Mouse (Mus musculus): Measurements from ENCODE around the gene Ptk6. TPM values are rescaled to one million over a fixed set of nuclear protein-coding genes. Genes with fewer than 3 reads are reported as not detected.

The Ptk6 gene
- total and polyA plus RNA-seq, 3 experiments, result 0.05 to 0.17 (median 0.09) TPM

DNA sequence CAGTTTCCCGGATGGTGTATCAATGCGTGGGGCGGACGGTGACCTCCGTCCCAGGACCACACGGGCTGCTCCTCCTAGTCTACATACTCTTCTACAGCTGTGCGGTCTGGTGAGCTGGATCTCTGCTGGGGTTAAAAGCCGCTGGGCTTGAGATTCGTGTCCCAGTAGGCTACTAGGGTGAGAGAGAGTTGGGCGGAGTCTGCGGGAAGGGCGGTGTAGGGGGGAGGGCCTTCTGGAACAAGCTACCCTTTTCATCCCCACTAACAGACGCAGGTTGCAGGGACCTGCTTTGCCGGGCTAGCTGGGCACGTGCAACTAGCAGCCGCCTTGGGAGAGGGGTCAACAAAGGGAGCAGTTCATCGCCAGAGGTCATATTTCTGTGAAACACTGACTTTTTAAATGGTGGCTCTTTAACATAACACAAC, 10.4 kb upstream of the Ptk6 start, which contains the start of gene Srms:
Gene Srms (minus strand): TSS at position 165 of the 425 bp plus-strand sequence.
- no peak within 1 kb of the TSS for H3K9ac ChIP-seq (ENCODE audit: insufficient read depth, low read depth)

DNA sequence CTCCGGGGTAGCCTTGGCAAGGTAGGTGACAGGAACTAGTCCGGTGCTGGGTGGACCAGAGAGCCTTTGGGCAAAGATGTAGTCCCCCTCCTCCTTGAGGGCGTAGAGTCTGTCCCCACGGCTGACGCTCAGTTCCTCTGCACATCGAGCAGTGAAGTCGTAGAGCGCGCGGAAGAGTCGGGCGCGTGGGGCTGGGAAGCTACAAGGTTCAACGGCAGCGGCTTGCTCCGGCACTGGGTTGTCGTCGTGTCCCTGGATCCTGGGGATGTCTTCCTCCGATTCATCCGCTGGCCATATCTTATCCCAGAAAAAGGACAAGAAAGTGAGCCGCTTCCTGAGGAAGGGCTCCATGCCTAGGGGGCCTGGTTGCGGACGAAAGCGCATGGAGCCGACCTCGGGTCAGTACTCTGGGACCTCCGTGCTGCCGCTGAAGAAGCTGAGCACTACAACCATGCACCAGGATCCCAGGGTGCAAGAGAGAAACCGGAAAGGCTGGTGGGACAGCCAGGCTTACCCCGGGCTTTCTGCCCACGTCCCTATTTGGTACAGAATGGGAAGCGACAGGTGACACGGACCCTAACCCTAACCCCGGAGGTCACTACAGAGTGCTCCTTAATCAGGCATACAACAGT, 9.9 kb upstream of the Ptk6 start:
- H3K9me3 ChIP-seq (replicated peaks; ENCODE audit: low read length), result no peaks in the 10 kb centered on the region
- H3K4me1 ChIP-seq (ENCODE audit: control insufficient read depth in 1 of 2, insufficient read depth in 2 of 2), result peaks cover 0 to 8% of the 10 kb centered on the region in 2 experiments; a peak in 2 of 4 replicates
- no peak for DNase-seq (ENCODE audit: extremely low read depth)
- no peaks in the 10 kb centered on the region for H3K36me3 ChIP-seq (replicated peaks in 1 of 2; ENCODE audit: control insufficient read depth in 1 of 2, insufficient read depth in 1 of 2, low read length in 1 of 2)
- no peak overlapping the region for H3K27ac ChIP-seq (ENCODE audit: insufficient read depth, low read depth)
- no peak overlapping the region for H3K4me2 ChIP-seq (ENCODE audit: insufficient read depth, low read depth, poor library complexity, severe bottlenecking)
- in situ Hi-C loops (cut with MboI; ENCODE audit: low pct_ligation_motif_present, low pct_unique_long_range_greater_than_20kb, low sequenced_read_pairs), result no loop called here
- TF ChIP-seq SMC3 (IDR thresholded peaks at IDR 0.05; ENCODE audit: low read depth, low read length) (no peak), MXI1 (IDR thresholded peaks at IDR 0.05; ENCODE audit: low read depth, low read length) (no peak), TCF12 (IDR thresholded peaks at IDR 0.05; ENCODE audit: low read depth, low read length) (no peak), MYC (IDR thresholded peaks at IDR 0.05; ENCODE audit: low read depth, low read length) (no peak), ZNF384 (IDR thresholded peaks at IDR 0.05; ENCODE audit: low read depth, low read length) (no peak), MEF2A (IDR thresholded peaks at IDR 0.05; ENCODE audit: borderline replicate concordance, low read depth, low read length) (no peak)
- no peak overlapping the region for H3K9ac ChIP-seq (ENCODE audit: insufficient read depth, low read depth)
- dilution Hi-C loops (cut with MboI; ENCODE audit: extremely low pct_ligation_motif_present, extremely low pct_unique_long_range_greater_than_20kb, low sequenced_read_pairs), result no loop called here
- H3K4me3 ChIP-seq (replicated peaks in 1 of 3; ENCODE audit: low read depth in 2 of 3, low read length in 2 of 3, poor library complexity in 1 of 3), result no peak overlapping the region
- no peaks in the 10 kb centered on the region for H3K79me2 ChIP-seq (replicated peaks; ENCODE audit: control insufficient read depth, extremely low read depth, insufficient read depth, poor library complexity, severe bottlenecking)
- no peaks in the 10 kb centered on the region for H3K27me3 ChIP-seq (replicated peaks)

More for the DNA sequence above, 10.4 kb upstream of the Ptk6 start, which contains the start of gene Srms:
- H3K79me2 ChIP-seq (replicated peaks; ENCODE audit: control insufficient read depth, extremely low read depth, insufficient read depth, poor library complexity, severe bottlenecking), result no peaks in the 10 kb centered on the region
- no peak within 1 kb of the TSS for H3K4me2 ChIP-seq (ENCODE audit: insufficient read depth, low read depth, poor library complexity, severe bottlenecking)
- no peak within 1 kb of the TSS for H3K27ac ChIP-seq (ENCODE audit: insufficient read depth, low read depth)
- H3K27me3 ChIP-seq (replicated peaks), result no peaks in the 10 kb centered on the region
- no peaks in the 10 kb centered on the region for H3K9me3 ChIP-seq (replicated peaks; ENCODE audit: low read length)
- dilution Hi-C loops (cut with MboI; ENCODE audit: extremely low pct_ligation_motif_present, extremely low pct_unique_long_range_greater_than_20kb, low sequenced_read_pairs) (no loop called here), in situ Hi-C loops (cut with MboI; ENCODE audit: low pct_ligation_motif_present, low pct_unique_long_range_greater_than_20kb, low sequenced_read_pairs) (no loop called here)
- peaks cover 0 to 8% of the 10 kb centered on the region in 2 experiments; a peak in 2 of 4 replicates for H3K4me1 ChIP-seq (ENCODE audit: control insufficient read depth in 1 of 2, insufficient read depth in 2 of 2)
- TF ChIP-seq ETS1 (conservative IDR thresholded peaks at IDR 0.05; ENCODE audit: low read depth, low read length), result no peak
- no peak for TF ChIP-seq TCF12 (IDR thresholded peaks at IDR 0.05; ENCODE audit: low read depth, low read length)
- TF ChIP-seq CHD1 (IDR thresholded peaks at IDR 0.05; ENCODE audit: low read depth, low read length), result no peak
- no peak for TF ChIP-seq CHD2 (IDR thresholded peaks at IDR 0.05; ENCODE audit: low read length)
- no peak for TF ChIP-seq MXI1 (IDR thresholded peaks at IDR 0.05; ENCODE audit: low read depth, low read length)
- TF ChIP-seq ELF1 (IDR thresholded peaks at IDR 0.05; ENCODE audit: low read depth, low read length), result no peak
- no peak for TF ChIP-seq USF1 (IDR thresholded peaks at IDR 0.05; ENCODE audit: low read depth, low read length)
- H3K36me3 ChIP-seq (replicated peaks in 1 of 2; ENCODE audit: control insufficient read depth in 1 of 2, insufficient read depth in 1 of 2, low read length in 1 of 2), result no peaks in the 10 kb centered on the region
- H3K4me3 ChIP-seq (replicated peaks in 1 of 3; ENCODE audit: low read depth in 2 of 3, low read length in 2 of 3, poor library complexity in 1 of 3), result no peak within 1 kb of the TSS
- DNase-seq (ENCODE audit: extremely low read depth), result no peak

DNA sequence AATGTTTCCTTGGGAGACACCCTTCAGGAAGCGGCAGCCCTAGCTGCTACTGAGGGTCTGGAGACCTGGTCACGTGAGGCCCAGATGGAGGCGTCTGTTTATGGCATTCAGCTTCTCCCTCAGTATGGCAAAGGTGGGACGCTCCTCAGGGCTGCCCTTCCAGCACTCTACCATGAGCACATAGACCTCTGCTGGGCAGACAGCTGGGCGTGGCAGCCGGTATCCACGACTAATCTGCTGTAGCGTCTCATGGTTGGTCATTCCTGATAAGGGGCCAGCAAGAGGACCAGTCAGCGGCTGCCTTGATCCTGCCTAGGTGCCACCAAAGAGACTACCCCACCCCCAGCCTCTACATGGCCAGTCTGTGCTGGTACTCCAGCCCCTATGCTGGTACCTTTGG, 3.5 kb upstream of the Ptk6 start:
- DNase-seq (ENCODE audit: extremely low read depth), result no peak
- Histone ChIP-seq H3K4me3 (replicated peaks in 1 of 3; ENCODE audit: low read depth in 2 of 3, low read length in 2 of 3, poor library complexity in 1 of 3) (no peak overlapping the region), H3K36me3 (replicated peaks in 1 of 2; ENCODE audit: control insufficient read depth in 1 of 2, insufficient read depth in 1 of 2, low read length in 1 of 2) (no peaks in the 10 kb centered on the region), H3K9me3 (replicated peaks; ENCODE audit: low read length) (no peaks in the 10 kb centered on the region), H3K27me3 (replicated peaks) (no peaks in the 10 kb centered on the region), H3K9ac (ENCODE audit: insufficient read depth, low read depth) (no peak overlapping the region), H3K27ac (ENCODE audit: insufficient read depth, low read depth) (no peak overlapping the region), H3K79me2 (replicated peaks; ENCODE audit: control insufficient read depth, extremely low read depth, insufficient read depth, poor library complexity, severe bottlenecking) (no peaks in the 10 kb centered on the region), H3K4me1 (ENCODE audit: control insufficient read depth in 1 of 2, insufficient read depth in 2 of 2) (0 out of 4 replicates have a peak, but pooled peaks cover 3% of the 10 kb centered on the region in 2 experiments), H3K4me2 (ENCODE audit: insufficient read depth, low read depth, poor library complexity, severe bottlenecking) (no peak overlapping the region)
- dilution Hi-C loops (cut with MboI; ENCODE audit: extremely low pct_ligation_motif_present, extremely low pct_unique_long_range_greater_than_20kb, low sequenced_read_pairs), result no loop called here
- in situ Hi-C loops (cut with MboI; ENCODE audit: low pct_ligation_motif_present, low pct_unique_long_range_greater_than_20kb, low sequenced_read_pairs), result no loop called here
- no peak for TF ChIP-seq ZC3H11A (IDR thresholded peaks at IDR 0.05; ENCODE audit: low read depth, low read length)
- no peak for TF ChIP-seq MXI1 (IDR thresholded peaks at IDR 0.05; ENCODE audit: low read depth, low read length)
- no peak for TF ChIP-seq ZNF384 (IDR thresholded peaks at IDR 0.05; ENCODE audit: low read depth, low read length)
- TF ChIP-seq POLR2AphosphoS2 (IDR thresholded peaks at IDR 0.05; ENCODE audit: low read depth, low read length), result no peak
- TF ChIP-seq JUN (IDR thresholded peaks at IDR 0.05; ENCODE audit: insufficient read depth, low read depth, low read length), result no peak
- no peak for TF ChIP-seq RCOR1 (conservative IDR thresholded peaks at IDR 0.05; ENCODE audit: low read depth, low read length)
- TF ChIP-seq POLR2A (IDR thresholded peaks at IDR 0.05; ENCODE audit: low read depth, low read length), result no peak
- no peak for TF ChIP-seq ZMIZ1 (IDR thresholded peaks at IDR 0.05; ENCODE audit: low read depth, low read length)
- TF ChIP-seq PAX5 (IDR thresholded peaks at IDR 0.05; ENCODE audit: low read length), result no peak
- no peak for TF ChIP-seq ELF1 (IDR thresholded peaks at IDR 0.05; ENCODE audit: low read depth, low read length)
- TF ChIP-seq ZKSCAN1 (IDR thresholded peaks at IDR 0.05; ENCODE audit: borderline replicate concordance, low read depth, low read length), result no peak
- no peak for TF ChIP-seq IRF4 (IDR thresholded peaks at IDR 0.05; ENCODE audit: low read depth, low read length)
- no peak for TF ChIP-seq EP300 (IDR thresholded peaks at IDR 0.05; ENCODE audit: low read length)
- no peak for TF ChIP-seq CHD1 (IDR thresholded peaks at IDR 0.05; ENCODE audit: low read depth, low read length)
- no peak for TF ChIP-seq MAX (IDR thresholded peaks at IDR 0.05; ENCODE audit: low read length)
- no peak for TF ChIP-seq MAFK (IDR thresholded peaks at IDR 0.05; ENCODE audit: insufficient replicate concordance, low read length)

All from CH12.LX (cell line).